Mouse (Mus musculus): ENCODE measurements around the gene Mypn. TPM values are rescaled to one million over a fixed set of nuclear protein-coding genes. Genes with fewer than 3 reads are reported as not detected.

The Mypn gene
- polyA plus RNA-seq, 1 experiment from 2014 or later, result 0.26 TPM

- Histone ChIP-seq H3K4me1 (no peaks in the 10 kb centered on the region), H3K27me3 (no peaks in the 10 kb centered on the region), H3K27ac (no peak overlapping the region), H3K4me2 (no peak overlapping the region), H3K36me3 (no peaks in the 10 kb centered on the region), H3K9ac (no peak overlapping the region), H3K4me3 (replicated peaks) (no peak overlapping the region), H3K9me3 (replicated peaks) (no peaks in the 10 kb centered on the region)
- ATAC-seq (replicated peaks; ENCODE audit: low FRiP score), result no peak
- WGBS, result 71% methylated on average over 13 of the region's 13 CpGs
These were observed 61.1 kb downstream of the Mypn start for GRCm38 (mm10) chr10:63142660-63143059.

DNA sequence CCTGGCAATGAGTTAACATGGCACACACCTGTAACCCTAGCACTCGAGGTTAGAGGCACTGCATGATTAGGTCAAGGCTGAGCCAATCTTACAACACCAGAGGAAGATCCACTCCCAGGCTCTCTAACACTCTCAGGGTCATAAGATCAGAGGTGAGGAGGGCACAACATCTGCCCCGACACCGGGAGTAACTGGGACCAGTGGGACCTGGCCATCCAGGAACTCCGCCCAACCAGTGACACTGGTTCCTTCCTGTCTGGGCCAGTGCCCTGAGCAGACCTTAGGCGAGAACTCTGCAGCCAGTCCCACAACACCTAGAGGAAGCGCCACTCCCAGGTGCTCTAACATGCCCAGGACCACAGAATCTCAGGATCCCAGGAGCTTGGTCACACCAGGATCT, 67.3 kb downstream of the Mypn start:
- H3K27ac ChIP-seq, result no peak overlapping the region
- H3K4me1 ChIP-seq, result no peaks in the 10 kb centered on the region
- no peak overlapping the region for H3K4me2 ChIP-seq
- H3K9ac ChIP-seq, result no peak overlapping the region
- 76% methylated on average over 6 of the region's 6 CpGs for WGBS
- no peak overlapping the region for H3K4me3 ChIP-seq (replicated peaks)
- no peaks in the 10 kb centered on the region for H3K27me3 ChIP-seq
- ATAC-seq (replicated peaks; ENCODE audit: low FRiP score), result no peak
- no peaks in the 10 kb centered on the region; the same call in 1 of the 2 replicates for H3K9me3 ChIP-seq (replicated peaks)
- no peaks in the 10 kb centered on the region for H3K36me3 ChIP-seq

DNA sequence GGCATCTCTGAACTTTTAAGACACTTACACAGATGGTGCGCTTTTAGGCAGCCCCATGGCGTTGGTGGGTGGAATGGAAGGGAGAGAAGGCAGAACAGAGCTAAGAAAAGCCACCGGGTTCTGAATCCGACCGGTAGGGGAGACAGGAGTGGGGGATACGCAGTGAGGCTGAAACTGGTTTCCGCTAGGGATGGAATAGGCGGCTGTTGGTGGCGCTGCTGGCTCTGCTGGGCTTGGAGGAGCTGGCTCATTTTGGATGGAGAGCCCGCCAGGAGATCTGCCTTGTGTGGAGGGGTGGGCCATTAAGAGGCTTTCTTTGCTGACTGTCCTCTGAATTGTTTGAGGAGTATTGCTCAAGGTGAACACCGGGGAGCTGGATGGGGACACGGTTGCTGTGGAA, 68.1 kb downstream of the Mypn start:
- no peak overlapping the region for H3K9ac ChIP-seq
- WGBS, result 66% methylated on average over 12 of the region's 12 CpGs
- no peaks in the 10 kb centered on the region for H3K36me3 ChIP-seq
- no peaks in the 10 kb centered on the region for H3K4me1 ChIP-seq
- H3K27me3 ChIP-seq, result no peaks in the 10 kb centered on the region
- no peaks in the 10 kb centered on the region; the same call in 1 of the 2 replicates for H3K9me3 ChIP-seq (replicated peaks)
- ATAC-seq (replicated peaks; ENCODE audit: low FRiP score), result no peak
- H3K4me3 ChIP-seq (replicated peaks), result no peak overlapping the region
- H3K4me2 ChIP-seq, result no peak overlapping the region
- H3K27ac ChIP-seq, result no peak overlapping the region

DNA sequence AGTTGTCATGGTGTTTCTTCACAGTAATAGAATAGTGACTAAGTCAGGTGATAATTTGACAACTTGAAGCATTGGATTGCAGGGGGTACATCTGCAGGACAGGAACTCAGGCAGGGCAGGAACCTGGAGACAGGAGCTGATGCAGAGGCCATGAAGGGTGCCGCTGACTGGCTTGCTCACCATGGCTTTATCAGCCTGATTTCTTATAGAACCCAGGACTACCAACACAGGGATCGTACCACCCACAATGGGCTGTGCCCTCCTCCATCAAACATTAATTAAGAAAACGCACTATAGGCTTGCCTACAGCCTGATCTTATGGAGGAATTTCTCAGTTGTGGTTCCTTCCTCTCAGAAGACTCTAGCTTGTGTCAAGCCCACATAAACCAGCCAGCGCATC, 70.4 kb downstream of the Mypn start:
- Histone ChIP-seq H3K27ac (no peak overlapping the region), H3K4me1 (no peaks in the 10 kb centered on the region), H3K36me3 (no peaks in the 10 kb centered on the region), H3K27me3 (no peaks in the 10 kb centered on the region), H3K9ac (no peak overlapping the region), H3K4me2 (no peak overlapping the region), H3K4me3 (replicated peaks) (no peak overlapping the region), H3K9me3 (replicated peaks) (no peaks in the 10 kb centered on the region; the same call in 1 of the 2 replicates)
- ATAC-seq (replicated peaks; ENCODE audit: low FRiP score), result no peak
- WGBS, result 89% methylated on average over 4 of the region's 4 CpGs

GRCm38 (mm10) chr10:63132356-63132755, 71.4 kb downstream of the Mypn start:
- no peak overlapping the region for H3K4me2 ChIP-seq
- no peak for ATAC-seq (replicated peaks; ENCODE audit: low FRiP score)
- no peaks in the 10 kb centered on the region for H3K4me1 ChIP-seq
- no peak overlapping the region for H3K9ac ChIP-seq
- no peak overlapping the region for H3K4me3 ChIP-seq (replicated peaks)
- no peaks in the 10 kb centered on the region; the same call in 1 of the 2 replicates for H3K9me3 ChIP-seq (replicated peaks)
- H3K27ac ChIP-seq, result no peak overlapping the region
- no peaks in the 10 kb centered on the region for H3K27me3 ChIP-seq
- WGBS, result 90% methylated on average over 6 of the region's 6 CpGs
- no peaks in the 10 kb centered on the region for H3K36me3 ChIP-seq

DNA sequence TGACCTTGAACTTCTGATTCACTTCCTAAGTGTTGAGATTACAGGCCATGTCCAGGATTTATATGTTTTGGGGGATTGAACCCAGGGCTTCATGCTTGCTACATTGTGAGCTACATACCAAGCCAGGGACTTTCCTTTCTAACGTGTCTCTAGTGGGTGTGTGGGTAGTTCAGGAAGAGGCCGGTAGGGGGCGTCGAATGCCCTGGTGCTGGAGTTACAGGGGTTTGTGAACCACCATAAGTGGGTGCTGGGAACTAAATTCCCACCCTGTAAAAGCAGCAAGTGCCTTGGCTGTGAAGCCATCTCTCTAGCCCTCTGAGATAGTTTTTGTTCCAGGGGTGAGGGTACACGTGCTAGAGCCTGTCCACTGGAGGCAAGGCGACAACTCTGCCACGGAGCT, 73.3 kb downstream of the Mypn start:
- Histone ChIP-seq H3K4me3 (replicated peaks) (no peak overlapping the region), H3K27ac (no peak overlapping the region), H3K27me3 (no peaks in the 10 kb centered on the region), H3K4me2 (no peak overlapping the region), H3K4me1 (no peaks in the 10 kb centered on the region), H3K9ac (no peak overlapping the region), H3K9me3 (replicated peaks) (no peaks in the 10 kb centered on the region; the same call in 1 of the 2 replicates), H3K36me3 (no peaks in the 10 kb centered on the region)
- WGBS, result 76% methylated on average over 7 of the region's 7 CpGs
- no peak for ATAC-seq (replicated peaks; ENCODE audit: low FRiP score)

DNA sequence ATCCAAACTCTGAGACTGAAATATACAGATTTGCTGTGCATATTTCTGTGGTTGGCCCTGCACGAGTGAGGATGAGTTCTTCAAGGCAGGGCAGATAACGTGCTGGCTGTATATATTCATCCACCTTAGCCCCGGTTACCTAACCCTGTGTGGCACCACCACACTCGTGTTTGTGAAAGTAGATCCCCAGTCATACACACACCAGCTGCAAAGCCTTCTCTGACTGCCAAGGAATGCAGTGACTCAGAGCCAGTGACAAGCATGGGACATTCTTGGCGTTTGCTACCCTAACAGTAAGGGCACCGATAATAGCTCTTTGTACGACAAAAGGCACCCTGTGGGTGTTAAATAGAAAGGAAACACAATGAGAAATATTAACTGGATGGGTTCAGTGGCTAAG, 75.5 kb downstream of the Mypn start:
- Histone ChIP-seq H3K9ac (no peak overlapping the region), H3K9me3 (replicated peaks) (no peaks in the 10 kb centered on the region; the same call in 1 of the 2 replicates), H3K4me1 (no peaks in the 10 kb centered on the region), H3K36me3 (no peaks in the 10 kb centered on the region), H3K4me3 (replicated peaks) (no peak overlapping the region), H3K27ac (no peak overlapping the region), H3K4me2 (no peak overlapping the region), H3K27me3 (no peaks in the 10 kb centered on the region)
- ATAC-seq (replicated peaks; ENCODE audit: low FRiP score), result no peak
- WGBS, result 68% methylated on average over 7 of the region's 7 CpGs

GRCm38 (mm10) chr10:63127156-63127555, 76.6 kb downstream of the Mypn start:
- Histone ChIP-seq H3K36me3 (no peaks in the 10 kb centered on the region), H3K4me3 (replicated peaks) (no peak overlapping the region), H3K4me1 (no peaks in the 10 kb centered on the region), H3K4me2 (no peak overlapping the region), H3K27ac (no peak overlapping the region), H3K27me3 (no peaks in the 10 kb centered on the region), H3K9ac (no peak overlapping the region), H3K9me3 (replicated peaks) (no peaks in the 10 kb centered on the region)
- 92% methylated on average over 6 of the region's 6 CpGs for WGBS
- no peak for ATAC-seq (replicated peaks; ENCODE audit: low FRiP score)

GRCm38 (mm10) chr10:63126116-63126515, 77.6 kb downstream of the Mypn start:
- H3K4me1 ChIP-seq, result no peaks in the 10 kb centered on the region

GRCm38 (mm10) chr10:63125343-63125742, 78.4 kb downstream of the Mypn start:
- Histone ChIP-seq H3K4me1 (no peaks in the 10 kb centered on the region), H3K9me3 (replicated peaks) (no peaks in the 10 kb centered on the region), H3K4me3 (replicated peaks) (no peak overlapping the region), H3K9ac (no peak overlapping the region), H3K27me3 (no peaks in the 10 kb centered on the region), H3K27ac (no peak overlapping the region), H3K36me3 (no peaks in the 10 kb centered on the region), H3K4me2 (no peak overlapping the region)
- ATAC-seq (replicated peaks; ENCODE audit: low FRiP score), result no peak
- 35% methylated on average over 11 of the region's 11 CpGs for WGBS

More at GRCm38 (mm10) chr10:63126116-63126515, 77.6 kb downstream of the Mypn start:
- Histone ChIP-seq H3K9ac (no peak overlapping the region), H3K9me3 (replicated peaks) (no peaks in the 10 kb centered on the region), H3K27me3 (no peaks in the 10 kb centered on the region), H3K4me2 (no peak overlapping the region), H3K27ac (no peak overlapping the region), H3K36me3 (no peaks in the 10 kb centered on the region), H3K4me3 (replicated peaks) (no peak overlapping the region)
- ATAC-seq (replicated peaks; ENCODE audit: low FRiP score), result no peak
- WGBS, result 79% methylated on average over 4 of the region's 4 CpGs

- H3K4me2 ChIP-seq, result no peak overlapping the region
- no peak overlapping the region for H3K9ac ChIP-seq
- no peak overlapping the region for H3K27ac ChIP-seq
- no peaks in the 10 kb centered on the region for H3K9me3 ChIP-seq (replicated peaks)
- H3K36me3 ChIP-seq, result no peaks in the 10 kb centered on the region
- no peak overlapping the region for H3K4me3 ChIP-seq (replicated peaks)
- ATAC-seq (replicated peaks; ENCODE audit: low FRiP score), result no peak
- WGBS, result 91% methylated on average over 10 of the region's 10 CpGs
- H3K27me3 ChIP-seq, result no peaks in the 10 kb centered on the region
- H3K4me1 ChIP-seq, result no peaks in the 10 kb centered on the region
These were observed 79.7 kb downstream of the Mypn start for GRCm38 (mm10) chr10:63124016-63124415.

GRCm38 (mm10) chr10:63123141-63123540, 80.6 kb downstream of the Mypn start:
- no peak for ATAC-seq (replicated peaks; ENCODE audit: low FRiP score)
- no peak overlapping the region for H3K9ac ChIP-seq
- no peak overlapping the region for H3K4me2 ChIP-seq
- no peak overlapping the region for H3K4me3 ChIP-seq (replicated peaks)
- no peaks in the 10 kb centered on the region for H3K9me3 ChIP-seq (replicated peaks)
- no peak overlapping the region for H3K27ac ChIP-seq
- no peaks in the 10 kb centered on the region for H3K4me1 ChIP-seq
- 79% methylated on average over 8 of the region's 8 CpGs for WGBS
- no peaks in the 10 kb centered on the region for H3K27me3 ChIP-seq
- no peaks in the 10 kb centered on the region for H3K36me3 ChIP-seq

DNA sequence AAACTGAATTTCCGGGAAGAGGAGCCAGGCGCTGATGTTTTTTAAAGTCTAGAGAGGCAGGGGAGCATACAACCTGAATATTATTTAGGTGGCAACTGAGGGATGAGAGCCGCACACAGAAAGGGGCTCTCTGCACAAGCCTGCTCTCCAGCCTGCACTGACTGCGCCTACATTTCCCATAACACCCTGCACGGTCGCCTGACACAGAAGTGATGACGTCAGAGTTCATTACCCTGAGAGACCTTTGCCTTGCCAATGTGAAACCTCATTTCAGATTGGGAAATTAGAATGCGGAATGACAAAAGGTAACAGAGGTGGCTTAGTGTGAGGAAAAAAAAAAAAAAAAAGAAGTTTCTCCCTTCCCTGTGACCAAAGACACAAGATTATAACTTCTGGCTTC, 81.2 kb downstream of the Mypn start:
- no peaks in the 10 kb centered on the region for H3K9me3 ChIP-seq (replicated peaks)
- no peaks in the 10 kb centered on the region for H3K4me1 ChIP-seq
- 35% methylated on average over 8 of the region's 8 CpGs for WGBS
- H3K4me3 ChIP-seq (replicated peaks), result no peak overlapping the region
- no peak overlapping the region for H3K27ac ChIP-seq
- no peak overlapping the region for H3K4me2 ChIP-seq
- H3K9ac ChIP-seq, result no peak overlapping the region
- ATAC-seq (replicated peaks; ENCODE audit: low FRiP score), result no peak; the same call in 1 of the 2 replicates
- no peaks in the 10 kb centered on the region for H3K27me3 ChIP-seq
- H3K36me3 ChIP-seq, result no peaks in the 10 kb centered on the region

Data from kidney, embryonic 15.5 days (tissue).